Mouse (Mus musculus): ENCODE measurements at regions not wholly inside any gene's neighbourhood (a gene's known extent, or its start where the extent isn't known, plus 50 kb on each side); places are given as distances from the start of the nearest gene placed in this dataset.

DNA sequence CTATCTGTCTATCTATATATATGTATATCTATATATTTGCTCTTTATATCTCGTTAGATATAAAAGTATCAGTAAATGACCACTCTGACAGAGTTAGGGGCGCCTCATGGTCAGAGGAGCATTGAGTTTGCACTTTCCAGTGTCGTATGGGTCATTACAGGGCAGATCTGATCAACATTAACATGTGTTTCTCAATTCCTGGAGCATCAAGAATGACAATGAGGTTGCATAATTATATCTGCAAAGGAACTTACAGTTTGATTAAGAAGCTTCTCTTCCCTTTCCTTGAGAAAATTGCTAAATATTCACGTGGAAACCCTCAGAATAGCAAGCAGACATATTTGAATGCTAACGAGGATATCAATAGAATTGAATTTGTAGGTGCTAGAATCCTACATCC, 158.6 kb downstream of the Gm11146 start:
- no peak for DNase-seq (ENCODE audit: low spot score)
- 89% methylated on average over 5 of the region's 5 CpGs for WGBS
- Histone ChIP-seq H3K27ac (replicated peaks) (peak overlapping the region; percentile 76; the same call in 1 of the 2 replicates), H3K36me3 (peaks cover 5% of the 10 kb centered on the region), H3K9me3 (replicated peaks) (no peaks in the 10 kb centered on the region), H3K4me1 (peaks cover 34% of the 10 kb centered on the region), H3K27me3 (ENCODE audit: low read depth, poor library complexity, severe bottlenecking) (no peaks in the 10 kb centered on the region), H3K4me3 (no peak overlapping the region)

DNA sequence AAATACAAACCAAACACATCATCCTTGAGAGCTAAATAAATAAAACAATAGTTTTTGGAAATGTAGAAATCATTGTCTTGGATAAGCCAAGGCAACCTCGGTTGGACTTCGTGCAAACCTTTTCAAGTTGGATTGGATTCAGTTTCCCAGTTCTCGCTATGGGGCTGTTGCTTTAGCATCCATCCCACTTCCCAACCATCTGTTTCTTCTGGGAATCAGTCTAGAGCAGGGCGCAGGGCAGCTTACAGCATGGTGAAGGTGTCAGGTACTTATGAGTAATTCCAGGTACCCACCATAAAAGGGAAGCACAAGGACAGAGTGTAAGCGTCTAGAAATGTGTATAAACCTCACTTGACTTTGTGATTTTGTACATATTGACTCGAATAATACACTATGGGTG, 159.0 kb downstream of the Gm11146 start:
- Histone ChIP-seq H3K36me3 (peaks cover 8% of the 10 kb centered on the region), H3K9me3 (replicated peaks) (no peaks in the 10 kb centered on the region), H3K4me1 (peaks cover 34% of the 10 kb centered on the region), H3K27ac (replicated peaks) (peak overlapping the region; percentile 17; the same call in 1 of the 2 replicates), H3K4me3 (no peak overlapping the region), H3K27me3 (ENCODE audit: low read depth, poor library complexity, severe bottlenecking) (no peaks in the 10 kb centered on the region)
- DNase-seq (ENCODE audit: low spot score): no peak
- WGBS: 93% methylated on average over 6 of the region's 6 CpGs

DNA sequence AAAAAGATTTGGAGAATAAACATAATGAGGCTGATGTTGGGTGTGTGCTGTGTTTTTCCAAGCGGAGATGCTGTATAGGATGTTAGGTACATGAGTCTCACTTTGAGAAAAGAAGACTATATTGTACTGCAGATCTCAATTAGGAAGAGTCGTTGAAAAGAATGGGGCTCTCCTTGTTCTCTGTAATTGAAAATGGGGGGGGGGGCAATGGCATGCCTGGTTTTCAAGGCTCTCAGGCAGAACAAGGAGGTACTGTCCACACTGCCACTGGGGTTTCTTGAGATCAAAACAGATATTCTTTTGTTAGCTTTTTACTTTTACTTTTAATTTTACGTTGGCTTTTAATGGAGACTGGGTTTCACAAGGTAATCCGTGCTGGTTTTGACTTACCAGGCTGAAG, 170.5 kb downstream of the Gm11146 start:
- no peak overlapping the region for H3K27ac ChIP-seq (replicated peaks)
- 77% methylated on average over 4 of the region's 4 CpGs for WGBS
- H3K36me3 ChIP-seq: peaks cover 12% of the 10 kb centered on the region
- no peak for DNase-seq (ENCODE audit: low spot score)
- no peaks in the 10 kb centered on the region for H3K27me3 ChIP-seq (ENCODE audit: low read depth, poor library complexity, severe bottlenecking)
- H3K9me3 ChIP-seq (replicated peaks): no peaks in the 10 kb centered on the region
- peaks cover 3% of the 10 kb centered on the region; the same call in 1 of the 2 replicates for H3K4me1 ChIP-seq
- H3K4me3 ChIP-seq: no peak overlapping the region

DNA sequence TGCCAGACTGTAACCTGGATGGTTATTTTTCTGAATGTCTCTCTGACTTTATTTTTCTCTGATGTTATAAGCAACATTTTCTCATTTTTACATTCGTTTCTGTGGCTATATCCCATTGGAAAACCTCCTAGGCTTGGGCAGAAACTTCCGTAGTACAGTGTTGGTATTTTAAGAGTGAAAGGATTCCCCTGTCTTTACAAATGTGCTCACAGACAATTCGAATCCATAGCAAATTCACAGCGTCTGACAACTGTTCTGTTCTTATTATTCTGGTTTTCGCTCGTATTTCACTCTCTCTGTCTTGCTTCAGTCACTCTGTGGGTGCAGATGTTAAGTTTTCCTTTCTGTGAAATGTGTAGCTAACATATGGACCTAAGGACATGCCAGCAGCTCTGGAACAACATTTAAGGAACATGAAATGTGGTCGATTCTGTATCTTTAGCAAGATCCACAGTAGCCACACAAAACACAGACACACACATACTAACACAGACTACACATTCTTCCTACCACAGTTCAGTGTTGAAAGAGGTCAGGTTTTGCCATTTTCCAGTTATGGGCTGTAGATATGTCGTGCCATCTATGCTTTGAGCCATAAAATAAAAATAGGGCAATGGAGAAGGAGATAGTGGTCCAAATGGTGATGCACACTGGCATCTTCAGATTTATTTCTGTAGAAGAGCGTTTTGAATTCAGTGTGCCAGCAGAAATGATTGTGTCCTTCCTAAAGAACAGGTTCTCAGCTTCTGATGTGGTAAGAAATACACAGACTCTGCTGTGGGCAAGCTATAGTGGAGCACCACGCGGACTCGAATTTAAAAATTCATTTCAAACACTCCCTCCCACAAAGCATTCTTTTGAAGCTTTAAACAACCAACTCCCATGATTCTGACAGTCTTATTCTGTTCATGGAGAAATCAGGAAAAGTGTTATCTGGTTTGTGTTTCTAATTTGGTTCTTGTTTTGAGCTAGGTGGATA, 179.2 kb downstream of the Gm11146 start:
- no peaks in the 10 kb centered on the region for H3K9me3 ChIP-seq (replicated peaks)
- H3K4me3 ChIP-seq: peak overlapping the region; percentile 66
- no peaks in the 10 kb centered on the region for H3K27me3 ChIP-seq (ENCODE audit: low read depth, poor library complexity, severe bottlenecking)
- DNase-seq (ENCODE audit: low spot score): no peak
- peaks cover 11% of the 10 kb centered on the region; the same call in 1 of the 2 replicates for H3K36me3 ChIP-seq
- peaks cover 35% of the 10 kb centered on the region for H3K4me1 ChIP-seq
- peak overlapping the region; percentile 96 for H3K27ac ChIP-seq (replicated peaks)
- WGBS: 56% methylated on average over 12 of the region's 12 CpGs

DNA sequence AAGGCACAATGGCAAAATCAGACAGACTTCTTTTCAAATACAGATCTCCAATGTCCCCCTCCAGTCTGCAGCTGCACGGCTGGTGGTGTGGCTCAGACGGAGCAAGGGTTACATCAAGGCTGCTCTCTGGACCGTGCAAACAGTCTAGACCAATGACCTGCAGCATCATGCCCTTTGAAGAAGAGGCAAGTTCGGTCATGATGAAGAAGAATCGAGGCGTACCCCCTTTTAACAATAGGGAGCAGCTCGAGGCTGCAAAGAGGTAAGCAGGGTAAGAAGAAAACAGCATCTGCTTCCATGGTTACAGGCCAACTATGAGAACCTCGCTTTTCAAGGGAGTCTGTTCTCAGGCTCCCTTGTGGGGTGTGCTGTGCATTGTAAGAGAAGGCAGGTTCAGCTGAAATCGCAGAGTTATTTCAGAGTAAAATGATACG, 180.3 kb downstream of the Gm11146 start:
- Histone ChIP-seq H3K9me3 (replicated peaks) (no peaks in the 10 kb centered on the region), H3K4me1 (peaks cover 44% of the 10 kb centered on the region), H3K27me3 (ENCODE audit: low read depth, poor library complexity, severe bottlenecking) (no peaks in the 10 kb centered on the region), H3K4me3 (peak overlapping the region; percentile 66), H3K27ac (replicated peaks) (peak overlapping the region; percentile 96), H3K36me3 (peaks cover 10% of the 10 kb centered on the region; the same call in 1 of the 2 replicates)
- peak; percentile 91 for DNase-seq (ENCODE audit: low spot score)
- 5% methylated on average over 10 of the region's 10 CpGs for WGBS

DNA sequence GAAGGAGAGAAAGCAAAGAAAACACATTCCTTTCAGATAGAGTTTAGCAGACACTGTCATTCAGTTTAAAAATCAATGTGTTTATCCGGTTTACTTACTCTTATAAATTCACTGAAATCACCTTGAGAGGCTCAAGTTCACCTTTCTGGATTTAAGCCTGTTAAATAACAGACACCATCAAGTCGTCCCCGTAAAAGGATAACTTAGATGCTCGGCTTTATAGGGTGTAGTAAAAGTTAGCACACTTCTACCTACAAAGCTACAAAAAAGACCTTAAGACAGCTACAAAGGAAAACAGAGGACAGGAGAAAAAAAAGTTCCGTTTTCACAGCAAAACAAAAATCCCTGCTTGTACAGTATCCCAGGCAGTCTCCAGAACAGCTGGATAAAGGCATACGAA, 180.9 kb downstream of the Gm11146 start:
- Histone ChIP-seq H3K9me3 (replicated peaks) (no peaks in the 10 kb centered on the region), H3K4me1 (peaks cover 50% of the 10 kb centered on the region), H3K27me3 (ENCODE audit: low read depth, poor library complexity, severe bottlenecking) (no peaks in the 10 kb centered on the region), H3K36me3 (peaks cover 4% of the 10 kb centered on the region; the same call in 1 of the 2 replicates), H3K4me3 (peak overlapping the region; percentile 66), H3K27ac (replicated peaks) (peak overlapping the region; percentile 96)
- DNase-seq (ENCODE audit: low spot score): no peak
- 37% methylated on average over 6 of the region's 6 CpGs for WGBS

DNA sequence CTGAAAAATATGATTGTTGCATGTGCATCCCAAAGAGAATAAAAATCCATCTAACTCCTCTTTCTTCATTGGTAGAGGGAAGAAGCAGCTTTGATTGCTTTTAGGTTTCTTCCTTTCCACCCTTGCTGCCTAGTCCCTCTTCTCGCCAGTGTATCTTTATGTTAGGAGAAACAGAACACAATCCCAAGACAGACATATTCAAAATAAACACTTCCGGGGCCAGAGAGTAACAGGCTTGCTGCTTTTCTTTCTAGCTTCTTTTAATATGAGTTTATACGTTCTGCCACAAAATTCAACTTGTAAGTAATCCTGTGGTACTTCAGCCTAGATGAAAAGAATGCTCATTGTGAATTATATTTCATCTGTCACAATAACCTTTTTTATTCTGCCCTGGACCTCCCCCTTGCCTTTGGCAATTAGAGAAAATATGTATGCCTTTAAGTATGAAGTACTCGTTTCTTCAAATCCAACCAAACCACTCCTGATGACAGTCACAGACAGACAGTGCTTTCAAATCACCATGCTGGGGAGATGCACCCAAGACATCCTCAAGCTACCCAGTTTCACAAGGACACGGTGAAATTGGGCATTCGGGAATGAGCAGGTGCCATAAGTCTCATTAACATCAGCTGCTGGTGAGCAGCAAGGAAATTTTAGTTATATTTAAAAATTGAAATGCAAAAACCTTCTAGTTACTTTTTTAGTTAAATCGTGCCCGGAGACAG, 181.6 kb downstream of the Gm11146 start:
- Histone ChIP-seq H3K4me3 (peak overlapping the region; percentile 66), H3K36me3 (no peaks in the 10 kb centered on the region), H3K4me1 (peaks cover 53% of the 10 kb centered on the region), H3K27ac (replicated peaks) (peak overlapping the region; percentile 96), H3K27me3 (ENCODE audit: low read depth, poor library complexity, severe bottlenecking) (no peaks in the 10 kb centered on the region), H3K9me3 (replicated peaks) (no peaks in the 10 kb centered on the region)
- peak; percentile 28 for DNase-seq (ENCODE audit: low spot score)
- 38% methylated on average over 8 of the region's 8 CpGs for WGBS

DNA sequence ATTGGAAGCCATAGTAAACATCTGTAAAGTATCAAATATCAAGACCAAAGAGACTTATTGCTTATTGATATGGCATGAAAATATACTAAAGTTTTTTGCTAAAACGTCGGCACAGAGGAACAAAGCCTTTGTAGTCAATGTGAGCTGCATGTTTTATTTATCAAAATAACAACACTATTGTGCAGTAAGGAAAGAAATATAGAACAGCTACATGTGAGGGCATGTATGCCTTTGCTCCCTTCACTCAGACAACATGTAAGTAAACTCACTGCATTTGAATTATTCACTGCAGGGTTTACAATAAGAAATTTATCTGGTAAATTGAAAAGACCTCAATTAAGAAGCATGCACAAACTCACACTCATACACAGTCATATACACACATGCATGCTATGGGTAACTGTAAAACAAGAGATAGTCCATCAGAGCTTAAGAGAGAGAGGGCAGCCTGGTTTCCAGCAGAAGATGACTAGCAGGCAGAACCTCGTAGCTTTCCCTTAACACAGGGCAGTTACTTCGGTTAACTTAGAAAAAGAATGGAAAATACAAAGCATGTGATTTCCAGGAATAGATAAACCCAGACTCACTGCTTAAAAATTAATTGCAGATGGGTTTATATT, 182.7 kb downstream of the Gm11146 start:
- Histone ChIP-seq H3K27me3 (ENCODE audit: low read depth, poor library complexity, severe bottlenecking) (no peaks in the 10 kb centered on the region), H3K4me1 (peaks cover 49% of the 10 kb centered on the region), H3K4me3 (peak overlapping the region; percentile 66), H3K9me3 (replicated peaks) (no peaks in the 10 kb centered on the region), H3K27ac (replicated peaks) (peak overlapping the region; percentile 96), H3K36me3 (peaks cover 4% of the 10 kb centered on the region)
- WGBS: 34% methylated on average over 4 of the region's 4 CpGs
- DNase-seq (ENCODE audit: low spot score): no peak

DNA sequence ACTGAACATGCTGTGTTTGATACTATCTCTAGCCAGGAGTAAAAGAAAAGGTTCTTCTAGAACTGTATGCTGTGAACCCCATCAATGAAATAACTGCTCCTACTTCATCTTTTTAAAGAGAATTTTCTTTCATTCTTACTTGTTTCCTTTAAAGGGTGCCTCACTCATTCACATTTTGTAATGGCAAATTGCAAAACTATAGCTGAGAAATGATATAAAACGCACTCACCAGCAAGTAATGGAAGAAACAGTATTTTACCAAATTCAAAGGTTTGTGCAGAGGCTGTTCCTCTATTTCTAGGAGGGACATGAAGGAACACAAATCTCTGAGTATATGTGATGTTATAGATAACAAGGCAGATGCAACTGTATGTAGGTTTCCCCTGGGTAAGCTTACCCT, 183.4 kb downstream of the Gm11146 start:
- H3K27me3 ChIP-seq (ENCODE audit: low read depth, poor library complexity, severe bottlenecking): no peaks in the 10 kb centered on the region
- DNase-seq (ENCODE audit: low spot score): no peak
- H3K36me3 ChIP-seq: peaks cover 12% of the 10 kb centered on the region
- H3K4me3 ChIP-seq: peak overlapping the region; percentile 66
- H3K4me1 ChIP-seq: peaks cover 43% of the 10 kb centered on the region
- H3K9me3 ChIP-seq (replicated peaks): no peaks in the 10 kb centered on the region
- H3K27ac ChIP-seq (replicated peaks): peak overlapping the region; percentile 96
- WGBS: 56% methylated on average over 1 of the region's 1 CpGs

DNA sequence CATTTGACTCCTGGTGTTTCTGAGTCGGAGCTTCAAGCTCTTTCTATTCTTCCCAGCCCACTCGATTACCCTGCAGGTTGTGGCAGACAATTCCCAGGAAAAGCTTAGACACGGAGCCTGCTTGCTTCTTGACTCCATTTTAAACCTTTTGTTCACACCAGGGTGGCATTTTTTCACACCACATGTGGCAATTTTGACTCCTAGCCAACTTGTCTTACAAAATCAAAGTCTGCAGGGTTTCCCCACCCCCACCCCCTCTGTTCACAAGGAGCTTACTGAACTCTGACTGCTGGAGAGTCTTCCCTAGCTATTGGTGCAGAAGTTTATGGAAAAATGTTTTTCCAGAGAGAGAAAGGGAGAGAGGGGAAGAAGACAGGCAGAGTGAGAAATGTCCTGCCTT, 184.1 kb downstream of the Gm11146 start:
- peak; percentile 81 for DNase-seq (ENCODE audit: low spot score)
- Histone ChIP-seq H3K27ac (replicated peaks) (peak overlapping the region; percentile 96), H3K36me3 (peaks cover 19% of the 10 kb centered on the region), H3K9me3 (replicated peaks) (no peaks in the 10 kb centered on the region), H3K4me3 (peak overlapping the region; percentile 66), H3K27me3 (ENCODE audit: low read depth, poor library complexity, severe bottlenecking) (no peaks in the 10 kb centered on the region), H3K4me1 (peaks cover 36% of the 10 kb centered on the region)
- 1% methylated on average over 3 of the region's 3 CpGs for WGBS

DNA sequence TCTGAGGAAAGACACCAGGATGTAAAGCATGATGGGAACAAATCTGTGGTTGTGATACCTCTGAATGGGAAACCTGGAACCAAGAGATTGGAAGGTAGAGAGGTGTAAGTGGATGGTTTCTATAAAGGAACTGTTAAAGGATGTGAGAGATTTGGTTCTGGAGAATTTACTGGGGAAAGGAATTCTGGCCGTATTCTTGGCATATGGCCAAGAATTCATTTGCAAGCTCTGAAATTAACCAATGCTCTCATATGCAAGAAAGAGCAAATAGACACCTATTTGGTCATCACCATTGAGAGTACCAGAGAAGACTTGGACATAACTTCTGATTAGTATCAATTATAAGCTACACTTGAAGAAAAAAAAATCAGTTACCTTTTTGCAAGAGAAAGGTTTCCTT, 187.3 kb downstream of the Gm11146 start:
- Histone ChIP-seq H3K9me3 (replicated peaks) (no peaks in the 10 kb centered on the region), H3K4me3 (no peak overlapping the region), H3K36me3 (peaks cover 24% of the 10 kb centered on the region), H3K27me3 (ENCODE audit: low read depth, poor library complexity, severe bottlenecking) (no peaks in the 10 kb centered on the region), H3K4me1 (peaks cover 35% of the 10 kb centered on the region), H3K27ac (replicated peaks) (no peak overlapping the region)
- no peak for DNase-seq (ENCODE audit: low spot score)
- 89% methylated on average over 1 of the region's 1 CpGs for WGBS

DNA sequence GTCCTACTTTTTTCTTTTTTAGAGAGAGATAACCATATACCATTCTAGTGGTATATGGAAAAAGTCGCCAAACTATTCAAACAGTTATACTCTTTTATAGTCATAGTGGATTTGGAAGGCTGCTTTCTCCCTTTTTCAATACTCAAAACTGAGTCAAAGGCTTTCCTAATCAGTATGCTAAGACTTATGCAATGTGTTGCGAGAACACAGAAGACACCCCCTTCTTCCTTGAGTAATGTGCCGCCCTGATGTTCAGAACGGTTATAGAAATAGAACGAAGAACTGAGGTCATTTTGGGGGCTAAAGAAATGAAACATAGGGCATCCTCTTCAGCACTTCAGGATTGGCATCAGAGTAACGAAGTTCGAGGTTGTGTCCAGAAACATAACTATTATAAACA, 192.7 kb downstream of the Gm11146 start:
- H3K27ac ChIP-seq (replicated peaks): peak overlapping the region; percentile 63
- H3K4me1 ChIP-seq: peaks cover 61% of the 10 kb centered on the region
- WGBS: 79% methylated on average over 7 of the region's 7 CpGs

More for the DNA sequence above, 192.7 kb downstream of the Gm11146 start:
- DNase-seq (ENCODE audit: low spot score): no peak
- H3K27me3 ChIP-seq (ENCODE audit: low read depth, poor library complexity, severe bottlenecking): no peaks in the 10 kb centered on the region
- no peak overlapping the region for H3K4me3 ChIP-seq
- H3K36me3 ChIP-seq: peaks cover 24% of the 10 kb centered on the region
- H3K9me3 ChIP-seq (replicated peaks): no peaks in the 10 kb centered on the region

All from midbrain, embryonic 10.5 days (tissue).